ENCODE assay signal across 11 mouse cellular contexts in genomic region chr10:108832248-108832647, GRCm38 (mm10).
DNase-seq lines count a peak whose midpoint lies in the region; ATAC-seq lines count a peak whose summit lies in the region.
"Had no signal": no experiment of that assay in that cellular context is flagged by ENCODE, and none has a peak within 500 bp of the region (broad histone marks: within the 10 kb centered on the region; RNA-seq: fewer than 3 reads in every experiment).

No protein-coding gene starts in this region.

- ATAC-seq in heart, embryonic 13.5 days (ENCODE audit: extremely low read depth, insufficient number of reproducible peaks, low FRiP score, low TSS enrichment) = no peak
- ATAC-seq in midbrain, embryonic 16.5 days = peak; percentile 58; the same call in 1 of the 2 replicates
- no peak for ATAC-seq in megakaryocyte progenitor cell, adult 5-6 weeks (replicated peaks; ENCODE audit: poor library complexity)

- H3K36me3 ChIP-seq in heart, embryonic 13.5 days = no peaks in the 10 kb centered on the region
- H3K36me3 ChIP-seq in midbrain, embryonic 16.5 days (ENCODE audit: control insufficient read depth, insufficient read depth, low read length) = no peaks in the 10 kb centered on the region
- H3K36me3 ChIP-seq: forebrain, embryonic 12.5 days had no signal

- peak overlapping the region; percentile 43 for H3K4me2 ChIP-seq in heart, embryonic 13.5 days
- H3K4me2 ChIP-seq in midbrain, embryonic 16.5 days (ENCODE audit: low read length) = peak overlapping the region; percentile 46
- H3K4me2 ChIP-seq: forebrain, embryonic 12.5 days; lung, embryonic 14.5 days had no signal

- no peak for DNase-seq in heart, adult 8-10 months (ENCODE audit: low spot score)
- peak; percentile 54 for DNase-seq in MN1 (ENCODE audit: low spot score)
- DNase-seq in cerebellum, postnatal 25 days = peak; percentile 13 to 34
- DNase-seq in layer of hippocampus, postnatal 10 days (ENCODE audit: low spot score in 2 of 2) = no peak
- DNase-seq: heart, postnatal 36 days; lung, embryonic 14.5 days had no signal

- H3K9me3 ChIP-seq in heart, embryonic 13.5 days = no peaks in the 10 kb centered on the region
- no peaks in the 10 kb centered on the region for H3K9me3 ChIP-seq in midbrain, embryonic 16.5 days (replicated peaks; ENCODE audit: control insufficient read depth, low read length, poor library complexity, severe bottlenecking)
- H3K9me3 ChIP-seq: forebrain, embryonic 12.5 days had no signal

- H3K4me3 ChIP-seq in heart, embryonic 13.5 days = peak overlapping the region; percentile 21
- no peak overlapping the region; the same call in 1 of the 2 replicates for H3K4me3 ChIP-seq in midbrain, embryonic 16.5 days (ENCODE audit: low read depth, low read length)
- H3K4me3 ChIP-seq: forebrain, embryonic 12.5 days had no signal

- no peak overlapping the region for H3K27ac ChIP-seq in heart, embryonic 13.5 days (replicated peaks)
- H3K27ac ChIP-seq in midbrain, embryonic 16.5 days (ENCODE audit: low read length) = peak overlapping the region; percentile 37; the same call in 1 of the 2 replicates
- H3K27ac ChIP-seq: forebrain, embryonic 12.5 days; kidney, postnatal 0 days had no signal

- 72% methylated on average over 6 of the region's 6 CpGs for WGBS in heart, embryonic 13.5 days
- 32% methylated on average over 6 of the region's 6 CpGs for WGBS in midbrain, embryonic 16.5 days

- H3K9ac ChIP-seq in heart, embryonic 13.5 days = no peak overlapping the region
- no peak overlapping the region for H3K9ac ChIP-seq in midbrain, embryonic 16.5 days (ENCODE audit: low read depth, low read length)
- H3K9ac ChIP-seq: forebrain, embryonic 12.5 days; lung, embryonic 14.5 days had no signal

- no peaks in the 10 kb centered on the region for H3K4me1 ChIP-seq in heart, embryonic 13.5 days
- H3K4me1 ChIP-seq in midbrain, embryonic 16.5 days (ENCODE audit: control insufficient read depth, insufficient read depth, low read length) = peaks cover 10% of the 10 kb centered on the region

- no peaks in the 10 kb centered on the region for H3K27me3 ChIP-seq in heart, embryonic 13.5 days (replicated peaks)
- H3K27me3 ChIP-seq in midbrain, embryonic 16.5 days (ENCODE audit: control insufficient read depth, insufficient read depth, low read depth, low read length) = no peaks in the 10 kb centered on the region
- H3K27me3 ChIP-seq: forebrain, embryonic 12.5 days had no signal

Comparison
In these comparisons a context has a peak if more than half of its experiments do, and no peak if none do; other contexts are left out.
1. DNase-seq: peak in MN1 (single experiment) and cerebellum, postnatal 25 days (2 of 2); none in heart, adult 8-10 months (single experiment) and layer of hippocampus, postnatal 10 days (0 of 2).